ENCODE assay signal across 8 mouse cellular contexts in genomic region chr11:97949703-97950475, GRCm38 (mm10). TPM values are rescaled to one million over a fixed set of nuclear protein-coding genes. Genes with fewer than 3 reads are reported as not detected.
A peak's percentile ranks its signal among the peaks of the same experiment; 100 is the strongest.
DNase-seq lines count a peak whose midpoint lies in the region; ATAC-seq lines count a peak whose summit lies in the region.

No protein-coding gene starts in this region.

- no peaks in the 10 kb centered on the region for H3K27me3 ChIP-seq in liver, embryonic 11.5 days (replicated peaks; ENCODE audit: control insufficient read depth, insufficient read depth, low read length)
- no peaks in the 10 kb centered on the region for H3K27me3 ChIP-seq in stomach, embryonic 15.5 days (replicated peaks)

- WGBS in liver, embryonic 11.5 days = 54% methylated on average over 20 of the region's 20 CpGs
- WGBS in stomach, embryonic 15.5 days = 51% methylated on average over 20 of the region's 20 CpGs

- no peaks in the 10 kb centered on the region for H3K36me3 ChIP-seq in liver, embryonic 11.5 days (ENCODE audit: control insufficient read depth, insufficient read depth, low read length)
- no peaks in the 10 kb centered on the region for H3K36me3 ChIP-seq in stomach, embryonic 15.5 days

- peak; percentile 74 for ATAC-seq in liver, embryonic 11.5 days (replicated peaks; ENCODE audit: low FRiP score)
- peak; percentile 27; the same call in 1 of the 2 replicates for ATAC-seq in stomach, embryonic 15.5 days (ENCODE audit: insufficient read depth, low FRiP score, low read depth)

- no peak overlapping the region for H3K4me3 ChIP-seq in liver, embryonic 11.5 days (ENCODE audit: low read depth, low read length)
- no peak overlapping the region for H3K4me3 ChIP-seq in stomach, embryonic 15.5 days (replicated peaks)

- H3K9ac ChIP-seq in liver, embryonic 11.5 days (ENCODE audit: low read depth, low read length) = no peak overlapping the region
- H3K9ac ChIP-seq in stomach, embryonic 15.5 days = no peak overlapping the region

- no peak overlapping the region for H3K4me2 ChIP-seq in liver, embryonic 11.5 days
- no peak overlapping the region for H3K4me2 ChIP-seq in stomach, embryonic 15.5 days

- peak overlapping the region; percentile 20; the same call in 1 of the 2 replicates for H3K27ac ChIP-seq in liver, embryonic 11.5 days (ENCODE audit: low read depth, low read length)
- H3K27ac ChIP-seq in stomach, embryonic 15.5 days = no peak overlapping the region

- intact Hi-C loops in heart, postnatal 14 days (cut with DNase I) = no loop called here

- H3K9me3 ChIP-seq in liver, embryonic 11.5 days (ENCODE audit: control insufficient read depth, low read length) = no peaks in the 10 kb centered on the region
- H3K9me3 ChIP-seq in stomach, embryonic 15.5 days = no peaks in the 10 kb centered on the region

- peaks cover 12% of the 10 kb centered on the region for H3K4me1 ChIP-seq in liver, embryonic 11.5 days (replicated peaks; ENCODE audit: control insufficient read depth, insufficient read depth, low read length)
- H3K4me1 ChIP-seq in stomach, embryonic 15.5 days = no peaks in the 10 kb centered on the region

- DNase-seq in urinary bladder, postnatal 14 days (ENCODE audit: low spot score) = peak; percentile 34
- DNase-seq in urinary bladder, postnatal 4 days (ENCODE audit: low spot score in 2 of 2) = no peak
- DNase-seq in embryo, embryonic 10.5 days (ENCODE audit: low spot score) = peak; percentile 83
- DNase-seq in liver, embryonic 11.5 days (ENCODE audit: low spot score) = no peak
- no peak for DNase-seq in kidney, postnatal 14 days
- no peak for DNase-seq in lung, postnatal 14 days
- no peak for DNase-seq in heart, postnatal 14 days

RNA-seq across cellular contexts. Expression of gene Plxdc1, which starts 36.4 kb away (rescaled TPM):
- 0.47 and 0.77 TPM in 2 replicates for polyA plus RNA-seq in liver, embryonic 11.5 days (2014; fragmentation: Nextera tagmentation; extraction: Ambion mirVana)
- polyA plus RNA-seq in stomach, embryonic 15.5 days (2015; fragmentation: Nextera tagmentation; extraction: Ambion mirVana) = 0.73 and 1.0 TPM in 2 replicates
- 1 to 10 TPM; 7.3 TPM for total RNA-seq in heart, postnatal 14 days (2021)

RNA-seq across cellular contexts. Expression of gene Arl5c, which starts 46.1 kb away (rescaled TPM):
- 24.0 and 31.2 TPM in 2 replicates for polyA plus RNA-seq in liver, embryonic 11.5 days (2014; fragmentation: Nextera tagmentation; extraction: Ambion mirVana)
- polyA plus RNA-seq in stomach, embryonic 15.5 days (2015; fragmentation: Nextera tagmentation; extraction: Ambion mirVana) = 8.2 and 13.4 TPM in 2 replicates
- total RNA-seq in heart, postnatal 14 days (2021) = 1 to 10 TPM; 1.6 to 6.2 TPM

Comparison
In these comparisons a context has a peak if more than half of its experiments do, and no peak if none do; other contexts are left out.
1. DNase-seq: peak in urinary bladder, postnatal 14 days (single experiment) and embryo, embryonic 10.5 days (single experiment); none in urinary bladder, postnatal 4 days (0 of 2), liver, embryonic 11.5 days (single experiment), kidney, postnatal 14 days (single experiment), lung, postnatal 14 days (single experiment) and heart, postnatal 14 days (0 of 2).